Mouse (Mus musculus) frontal cortex, postnatal 25 days (tissue): ENCODE measurements at regions not wholly inside any gene's neighbourhood (a gene's known extent, or its start where the extent isn't known, plus 50 kb on each side); places are given as distances from the start of the nearest gene placed in this dataset.
A peak's percentile ranks its signal among the peaks of the same experiment; 100 is the strongest.

Source experiments
- DNase-seq, 2 experiments: peaks; one replicate each; pipeline ENCODE4 v3.0.0; 2022; ENCODE audit warnings: low spot score in 2 of 2

DNA sequence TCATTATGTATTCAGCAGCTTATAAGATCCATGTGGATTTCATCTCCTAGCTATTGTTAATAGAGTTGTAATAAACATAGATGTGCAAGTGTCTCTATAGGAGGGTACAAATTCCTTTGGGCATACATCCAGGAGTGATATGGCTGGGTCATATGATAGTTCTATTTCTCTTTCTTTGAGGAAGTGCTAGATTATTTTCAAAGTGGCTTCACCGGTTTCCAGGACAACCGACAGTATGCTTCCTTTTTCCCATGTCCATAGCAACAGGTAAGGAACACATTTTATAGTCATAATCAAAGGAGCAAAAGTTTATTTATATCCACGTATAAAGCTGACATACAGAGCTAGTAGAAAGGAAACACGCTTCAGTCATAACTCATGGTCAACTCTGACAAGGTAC, 710.2 kb upstream of the Tenm4 start:
- DNase-seq: no peak

DNA sequence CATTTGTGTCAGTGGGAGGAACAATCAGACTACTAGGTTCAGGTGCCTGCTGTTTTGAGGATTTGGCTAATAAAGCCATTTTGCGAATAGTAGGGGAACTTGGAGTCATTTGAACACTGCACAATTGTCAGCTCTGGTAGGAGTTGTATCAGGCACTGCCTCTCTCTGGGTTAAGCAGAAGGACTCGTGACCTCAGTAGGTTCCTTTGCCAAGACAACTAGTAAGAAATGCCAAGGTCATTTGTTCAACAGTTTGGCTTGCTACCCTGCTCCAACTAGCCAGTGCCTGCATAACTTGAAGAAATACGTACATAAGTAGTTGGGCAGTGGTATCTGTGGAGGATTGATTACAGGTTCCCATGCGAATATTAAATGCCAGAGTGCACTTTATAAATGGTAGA, 705.5 kb upstream of the Tenm4 start:
- DNase-seq: no peak

DNA sequence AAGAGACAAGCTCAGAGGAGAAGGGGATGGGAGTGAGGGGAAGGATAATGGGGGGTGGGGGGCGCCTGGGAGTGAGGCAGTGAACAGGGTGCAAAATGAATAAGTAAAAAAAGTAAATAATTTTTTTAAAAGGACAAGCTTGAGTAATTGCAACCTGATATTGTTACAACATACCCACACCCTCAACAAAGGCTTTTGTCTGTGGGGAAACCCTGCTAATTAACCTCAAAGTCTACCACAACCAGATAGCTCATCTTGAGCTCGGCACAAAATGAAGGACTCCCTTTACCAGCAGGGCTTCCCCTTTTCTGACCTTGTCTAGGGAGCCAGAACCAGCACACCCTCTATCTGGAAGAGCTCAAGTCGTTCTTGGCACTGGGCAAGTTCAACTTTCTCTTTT, 704.0 kb upstream of the Tenm4 start:
- DNase-seq: no peak

DNA sequence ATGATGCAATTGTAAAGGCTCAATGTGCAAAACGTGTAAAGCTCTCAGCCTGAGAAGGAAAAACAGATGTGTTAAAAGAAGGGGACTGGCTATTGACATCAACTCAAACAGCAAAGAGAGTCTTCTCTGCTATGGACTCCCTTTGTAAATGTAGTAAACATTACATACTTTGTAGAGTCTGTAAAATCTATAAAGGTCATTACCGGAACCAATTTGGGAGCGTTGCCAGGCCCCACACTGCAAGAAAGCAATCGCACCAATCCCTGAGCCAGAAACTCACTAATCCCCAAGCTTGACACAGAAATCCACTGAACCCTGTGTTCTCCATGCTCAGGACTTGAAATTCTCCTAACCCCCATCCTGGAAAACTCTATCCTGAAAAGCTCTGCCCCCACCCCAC, 697.2 kb upstream of the Tenm4 start:
- DNase-seq: no peak

DNA sequence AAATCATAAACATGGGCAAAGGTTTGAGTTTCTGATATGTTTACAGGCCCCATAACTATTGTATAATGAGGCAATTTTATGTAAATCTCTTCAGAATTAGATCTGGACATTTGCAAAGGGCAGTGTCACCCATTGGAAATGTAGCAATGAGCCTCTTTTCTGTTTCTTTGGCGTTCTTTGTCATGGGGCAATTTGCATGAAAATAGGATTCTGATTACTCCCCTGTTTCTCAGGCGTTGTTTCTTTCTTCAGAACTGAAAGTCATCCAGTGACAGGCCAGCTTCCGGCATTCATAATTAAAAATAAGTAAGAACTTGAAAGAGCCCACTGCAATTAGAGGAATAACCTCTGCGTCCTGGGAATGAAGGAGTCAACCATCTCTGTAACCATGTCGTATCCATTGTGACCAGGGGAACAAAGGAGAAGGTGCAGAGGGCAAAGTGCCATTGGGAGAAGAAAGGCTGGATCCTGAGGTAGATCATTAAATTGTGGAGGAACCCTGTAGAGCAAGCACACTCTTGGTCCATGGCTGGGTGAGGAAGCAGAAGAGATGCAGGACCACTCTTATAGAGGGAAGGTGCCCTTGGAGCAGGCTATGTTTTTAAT, 690.8 kb upstream of the Tenm4 start:
- no peak for DNase-seq

DNA sequence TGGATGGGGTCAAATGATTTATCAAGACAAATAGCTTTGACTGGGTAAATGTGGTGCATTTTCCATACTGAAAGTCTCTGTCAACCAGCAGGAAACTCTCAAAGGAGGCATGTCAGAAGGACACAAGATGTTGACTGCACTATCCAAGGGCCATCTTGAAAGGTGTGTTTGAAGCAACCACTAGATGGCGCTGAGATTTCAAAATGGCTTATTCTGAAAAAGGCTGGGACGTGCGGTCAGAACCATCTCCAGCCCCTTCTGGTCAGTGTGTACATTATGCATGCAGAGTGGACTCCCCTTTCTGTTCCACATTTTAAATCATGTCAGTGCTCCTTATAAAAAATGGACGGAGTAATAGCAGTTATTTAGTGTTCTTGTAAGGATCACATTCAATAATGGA, 681.4 kb upstream of the Tenm4 start:
- DNase-seq: peak in 1 of 2 experiments; percentile 11

DNA sequence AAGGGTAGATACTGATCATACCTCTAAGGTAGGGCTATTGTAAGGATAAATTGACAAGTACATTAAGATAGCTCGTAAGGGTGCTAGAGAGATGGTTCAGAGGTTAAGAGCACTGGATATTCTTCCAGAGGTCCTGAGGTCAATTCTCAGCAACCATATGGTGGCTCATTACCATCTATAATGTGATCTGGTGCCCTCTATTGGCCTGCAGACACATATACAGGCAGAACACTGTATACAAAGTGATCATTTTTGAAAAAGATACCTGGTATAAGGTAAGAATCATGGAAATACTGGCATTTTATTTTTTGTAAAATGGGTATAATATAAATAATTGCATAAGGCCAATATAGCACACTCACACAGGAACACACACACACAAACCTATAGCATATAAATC, 676.3 kb upstream of the Tenm4 start:
- DNase-seq: no peak

DNA sequence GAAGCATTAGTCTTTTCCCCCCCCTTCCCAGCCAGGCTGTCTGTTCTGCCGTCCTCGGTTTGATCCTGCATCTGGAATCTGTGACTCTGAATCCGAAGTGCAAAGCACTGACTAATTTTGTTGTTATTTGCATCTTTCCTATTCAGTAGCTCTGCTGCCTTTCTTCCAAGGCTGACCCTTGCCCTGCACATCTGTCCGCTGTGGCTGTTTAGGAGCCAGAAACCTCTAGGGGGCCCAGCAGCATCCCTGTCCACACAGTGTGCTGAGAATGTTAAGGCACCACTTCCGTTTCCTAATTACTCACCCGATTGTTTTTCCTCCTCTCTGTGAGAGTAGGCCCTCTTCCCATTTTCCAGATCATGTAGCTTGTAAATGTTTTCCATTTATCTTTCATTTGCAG, 668.1 kb upstream of the Tenm4 start:
- DNase-seq: no peak

DNA sequence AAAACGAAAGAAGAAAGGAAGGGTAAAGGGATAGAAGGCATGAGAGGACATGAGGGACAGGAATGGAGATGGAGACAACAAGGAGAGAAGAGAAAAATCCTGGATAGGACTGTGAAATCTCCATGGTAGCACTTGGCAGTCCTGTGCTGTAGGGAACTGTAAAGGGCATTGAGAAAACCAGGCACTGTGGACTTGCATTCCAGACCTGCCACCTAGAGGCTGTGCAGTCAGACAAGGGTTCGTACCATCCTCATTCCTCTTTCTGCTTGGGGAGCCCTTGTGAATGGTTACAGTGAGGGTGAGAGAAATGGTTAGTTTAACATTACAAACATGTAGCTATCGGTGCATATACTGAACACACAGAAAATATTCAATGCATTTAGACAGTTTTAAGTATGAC, 623.8 kb upstream of the Tenm4 start:
- DNase-seq: no peak

DNA sequence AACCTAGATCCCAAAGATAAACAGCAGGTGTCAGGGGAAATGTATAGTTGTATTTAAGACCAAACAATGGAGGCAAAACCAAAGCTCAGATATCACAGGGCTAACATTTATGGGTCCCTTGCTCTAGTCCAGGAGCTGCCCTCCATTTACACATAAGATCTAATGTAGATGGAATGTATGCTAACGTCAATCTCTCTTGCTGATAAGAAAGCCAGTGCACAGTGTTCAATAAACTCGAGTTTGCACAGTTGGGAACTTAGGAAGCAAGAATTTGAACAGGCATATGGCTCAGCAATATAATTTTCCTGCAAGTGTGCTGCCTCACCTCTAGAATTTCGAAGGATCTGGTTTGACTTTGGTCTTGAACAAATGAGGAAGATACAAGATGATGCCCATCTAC, 620.9 kb upstream of the Tenm4 start:
- DNase-seq: no peak

DNA sequence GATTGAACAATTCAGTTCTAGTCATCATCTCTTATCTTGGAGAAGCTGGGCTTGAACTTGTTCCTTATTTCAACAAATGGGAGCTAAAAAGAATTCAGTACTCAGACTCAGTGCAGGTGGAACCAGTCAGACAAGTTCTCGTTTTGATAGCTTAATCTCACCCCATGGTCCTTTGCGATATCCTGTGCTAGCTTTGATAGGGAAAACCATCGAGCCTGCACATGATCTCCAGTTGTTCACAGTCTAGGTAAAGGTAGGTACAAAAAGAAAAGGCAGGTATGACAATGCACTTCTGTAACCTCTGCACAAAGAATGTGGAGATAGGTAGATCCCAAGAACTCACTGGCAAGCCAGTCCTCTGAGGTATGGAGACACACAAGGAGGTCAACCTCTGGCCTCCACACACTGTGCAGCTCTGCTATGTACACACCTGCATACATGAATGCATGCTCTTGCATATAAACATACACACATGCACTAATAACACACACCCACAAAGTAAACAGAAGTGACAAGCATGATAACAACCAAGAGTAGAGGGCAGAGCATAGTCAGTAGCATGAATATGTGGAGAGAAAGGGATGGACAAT, 619.2 kb upstream of the Tenm4 start:
- no peak for DNase-seq

DNA sequence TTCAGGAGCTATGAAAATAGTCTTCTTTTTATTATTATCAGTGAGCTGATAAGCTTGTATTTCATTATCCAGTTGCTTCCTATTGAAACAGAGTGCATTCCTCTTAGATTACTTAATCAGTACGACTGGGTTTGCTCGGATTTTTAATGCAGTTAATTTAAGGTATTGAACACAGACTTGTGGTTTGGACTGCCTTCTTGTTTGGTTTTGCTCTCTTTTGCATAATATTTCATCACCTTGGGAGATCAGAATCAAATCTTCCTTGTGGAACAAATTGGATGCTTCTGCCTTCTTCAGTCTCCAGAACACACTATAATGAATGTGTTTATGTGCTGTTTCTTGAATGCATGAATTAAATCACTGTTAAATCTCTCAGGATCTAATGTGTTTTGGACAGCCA, 612.5 kb upstream of the Tenm4 start:
- DNase-seq: no peak

DNA sequence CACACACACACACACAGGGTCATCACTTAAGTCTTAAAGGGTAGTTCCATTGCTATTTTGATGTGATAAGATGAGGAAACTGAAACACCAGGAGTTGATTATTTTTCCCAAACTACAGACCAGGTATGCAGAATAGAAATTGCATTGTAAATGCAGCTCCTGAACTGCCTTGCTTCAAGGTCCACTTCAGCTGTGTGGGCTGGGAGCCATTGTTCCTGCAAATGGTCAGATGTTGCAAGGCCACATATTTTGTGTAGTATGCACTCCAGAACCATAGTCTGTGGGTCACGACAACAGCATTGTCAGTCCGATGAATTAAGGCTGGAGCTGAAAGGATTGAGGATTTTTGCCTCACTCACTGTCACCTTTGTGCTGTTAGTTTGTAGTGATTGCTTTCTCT, 592.4 kb upstream of the Tenm4 start:
- no peak for DNase-seq

DNA sequence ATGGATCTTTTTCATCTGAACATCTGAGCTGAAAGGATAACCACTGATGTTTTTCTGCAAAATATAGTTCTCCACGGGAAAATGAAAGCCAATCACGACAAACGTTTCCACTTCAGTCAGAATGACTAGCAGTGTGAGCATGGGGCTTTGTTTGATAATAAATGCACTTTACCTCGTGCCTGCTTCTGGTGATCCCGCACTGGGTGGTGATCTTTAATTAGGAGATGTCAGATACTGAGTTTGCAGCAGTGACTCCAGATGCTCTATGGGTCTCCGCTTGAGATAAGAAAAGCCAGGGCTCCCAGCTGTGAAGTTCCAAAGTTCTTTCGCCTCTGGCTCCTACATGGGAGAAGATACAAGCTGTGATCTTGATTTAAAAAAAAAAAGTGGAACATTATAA, 589.7 kb upstream of the Tenm4 start:
- DNase-seq: no peak

DNA sequence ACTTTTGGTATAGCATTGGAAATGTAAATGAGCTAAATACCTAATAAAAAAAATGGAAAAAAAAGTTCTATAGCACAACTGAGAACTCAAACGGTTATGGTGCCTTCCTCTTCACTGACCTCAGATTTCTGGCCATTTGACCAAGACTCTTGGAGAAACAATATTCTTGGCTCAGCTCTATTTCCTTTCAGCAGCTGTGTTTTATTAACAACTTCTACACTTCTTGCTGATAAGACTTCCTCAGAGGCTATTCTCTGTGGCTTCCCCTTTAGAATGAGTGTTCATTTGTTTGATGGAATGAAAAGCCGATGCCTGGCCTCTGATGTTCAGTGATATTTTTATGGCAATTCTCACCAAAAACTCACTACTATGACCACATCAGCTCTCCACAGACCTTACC, 572.7 kb upstream of the Tenm4 start:
- no peak for DNase-seq

DNA sequence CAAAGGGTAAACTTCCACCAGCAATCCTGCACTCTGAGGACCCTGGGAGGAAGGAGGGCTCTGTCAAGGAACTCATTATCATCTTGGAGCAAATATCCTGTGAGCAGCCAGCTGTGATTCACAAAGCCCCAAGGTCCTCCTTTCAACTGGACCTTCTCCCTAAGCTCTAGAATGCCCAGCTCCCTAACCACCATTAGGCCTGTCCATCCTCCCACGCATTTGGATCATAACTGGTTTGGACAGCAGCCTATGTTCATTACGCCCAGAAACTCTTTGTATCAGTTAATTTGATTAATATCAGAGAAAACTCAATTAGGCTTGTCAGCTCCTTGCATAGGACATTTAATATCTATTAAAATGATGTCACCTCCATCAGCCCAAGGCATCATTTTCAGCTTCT, 557.3 kb upstream of the Tenm4 start:
- no peak for DNase-seq

DNA sequence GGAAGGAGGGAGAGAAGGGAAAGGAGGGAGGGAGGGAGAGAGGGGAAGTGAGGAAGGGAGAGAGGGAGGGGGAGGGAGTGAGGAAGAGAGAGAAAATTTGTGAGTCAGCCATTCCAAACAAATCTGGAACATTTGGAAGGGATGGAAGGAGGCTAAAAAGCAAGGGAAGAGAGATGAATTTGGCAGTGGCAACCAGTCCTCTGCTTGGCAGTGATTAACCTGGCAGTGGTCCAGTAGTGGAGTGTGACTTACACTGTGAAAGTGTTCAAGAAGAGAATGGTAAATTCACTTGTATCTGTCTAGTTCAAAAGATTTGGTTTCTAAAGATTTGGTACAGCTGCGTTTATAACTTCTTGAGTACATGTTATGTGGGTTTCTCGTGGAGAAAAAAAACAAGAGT, 553.7 kb upstream of the Tenm4 start:
- DNase-seq: peak; percentile 5 to 19

DNA sequence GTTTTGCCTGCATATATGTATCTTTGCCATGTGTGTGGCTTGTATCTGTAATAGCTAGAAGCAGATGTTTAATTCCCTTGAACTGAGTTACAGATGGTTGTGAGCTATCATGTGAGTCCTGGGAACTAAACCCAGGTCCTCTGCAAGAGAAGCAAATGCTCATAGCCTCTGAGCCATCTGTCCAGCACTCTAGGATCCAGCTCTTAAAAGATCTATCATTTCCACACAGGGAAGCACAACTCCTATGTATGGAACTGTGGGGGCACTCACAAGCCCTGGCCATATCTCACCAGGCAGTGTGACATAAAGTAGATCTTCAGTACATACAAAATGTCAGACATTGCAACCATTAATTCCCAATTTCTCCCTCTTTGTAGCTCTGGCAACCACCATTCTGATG, 552.9 kb upstream of the Tenm4 start:
- DNase-seq: no peak

DNA sequence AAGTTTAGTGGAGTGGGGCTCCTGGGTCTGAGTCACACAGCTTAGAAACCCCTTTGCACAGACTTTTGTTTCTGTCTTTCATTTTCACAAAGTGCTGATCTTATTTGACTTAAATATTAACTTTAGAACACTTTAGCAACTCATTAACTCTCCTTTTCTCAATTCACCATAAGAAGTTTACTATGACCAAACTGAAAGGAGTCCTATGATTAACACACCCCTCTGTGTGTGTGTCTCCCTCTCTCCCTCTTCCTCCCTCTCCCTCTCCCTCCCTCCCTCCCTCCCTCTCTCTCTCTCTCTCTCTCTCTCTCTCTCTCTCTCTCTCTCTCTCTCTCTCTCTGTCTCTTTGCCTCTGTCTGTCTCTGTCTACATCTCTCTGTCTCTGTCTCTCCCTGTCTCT, 551.0 kb upstream of the Tenm4 start:
- DNase-seq: no peak

DNA sequence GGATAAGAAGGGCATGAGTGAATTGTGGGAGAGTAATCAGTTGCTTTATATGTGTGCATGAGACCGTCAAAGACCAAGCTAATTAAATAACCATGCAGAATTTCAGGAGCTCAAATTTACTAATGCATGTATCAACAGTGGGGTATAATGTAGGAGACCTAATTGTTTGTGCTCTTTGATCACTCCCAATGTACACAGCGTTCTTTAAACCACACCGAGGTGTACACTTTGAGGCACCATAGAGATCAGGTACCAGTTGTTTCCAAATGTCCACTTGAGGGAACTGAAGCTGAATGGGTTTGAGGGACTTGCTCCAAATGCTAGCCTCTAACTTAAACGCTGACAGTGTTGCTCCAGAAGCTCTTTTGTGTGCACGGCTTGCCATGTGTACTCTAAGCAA, 530.4 kb upstream of the Tenm4 start:
- no peak for DNase-seq

DNA sequence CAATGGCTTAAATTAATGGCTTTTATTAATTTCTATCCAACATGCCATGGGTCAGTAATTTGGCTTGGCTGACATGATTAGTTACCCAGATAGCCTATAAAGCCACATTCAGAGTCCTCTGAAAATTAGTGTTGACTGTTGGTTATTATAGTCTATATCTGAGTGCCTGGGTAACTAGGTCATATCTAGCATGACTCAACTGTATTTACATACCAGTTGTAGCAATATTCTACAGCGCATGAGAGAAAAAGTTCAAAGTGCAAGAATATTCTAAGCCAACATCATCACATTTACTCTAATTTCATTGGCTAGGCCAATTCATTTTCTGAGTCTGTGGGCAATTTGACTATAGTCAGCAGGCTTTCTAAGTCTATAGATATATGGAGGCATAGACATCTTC, 496.7 kb upstream of the Tenm4 start:
- DNase-seq: no peak

DNA sequence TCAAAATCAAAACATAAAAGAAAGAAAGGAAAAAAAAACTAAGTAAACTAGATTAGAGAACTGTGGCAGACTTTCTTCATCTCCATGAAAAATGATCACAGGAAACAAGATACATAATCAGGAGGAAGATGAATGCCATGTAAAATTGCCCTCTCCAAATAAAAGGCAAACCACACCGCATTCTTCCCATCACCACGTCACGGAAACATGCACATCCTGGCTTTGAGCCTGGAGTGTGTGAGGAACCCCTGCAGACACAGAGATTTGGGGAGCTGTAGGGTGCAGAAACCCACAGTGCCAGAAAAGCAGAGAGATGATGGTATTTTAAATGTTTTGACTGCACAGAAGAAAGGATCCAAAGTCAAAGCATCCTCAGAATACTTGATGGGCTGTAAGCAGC, 488.5 kb upstream of the Tenm4 start:
- no peak for DNase-seq

DNA sequence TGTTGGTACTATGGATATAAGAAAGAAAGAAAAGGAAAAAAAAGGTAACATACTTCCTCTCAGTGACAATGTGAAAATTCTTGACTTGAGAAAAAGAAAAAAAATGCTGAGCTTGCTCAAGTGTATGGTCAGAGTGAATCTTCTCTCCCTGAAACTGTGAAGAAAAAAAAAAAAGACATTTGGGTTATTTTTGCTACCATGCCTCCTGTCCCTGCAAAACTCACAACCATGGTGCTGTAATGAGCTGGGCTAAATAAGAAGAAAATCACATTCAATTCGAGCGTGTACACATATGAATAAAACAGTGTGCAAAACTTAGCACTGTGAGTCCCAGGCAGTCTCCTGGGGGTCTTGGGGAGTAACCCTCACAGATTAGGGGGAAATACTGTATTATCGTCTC, 483.3 kb upstream of the Tenm4 start:
- DNase-seq: no peak
